Mouse (Mus musculus): ENCODE measurements around the gene Defb28. TPM values are rescaled to one million over a fixed set of nuclear protein-coding genes. Genes with fewer than 3 reads are reported as not detected.
A peak's percentile ranks its signal among the peaks of the same experiment; 100 is the strongest.

The Defb28 gene
- polyA plus RNA-seq, 1 experiment from 2014 or later, result not detected

DNA sequence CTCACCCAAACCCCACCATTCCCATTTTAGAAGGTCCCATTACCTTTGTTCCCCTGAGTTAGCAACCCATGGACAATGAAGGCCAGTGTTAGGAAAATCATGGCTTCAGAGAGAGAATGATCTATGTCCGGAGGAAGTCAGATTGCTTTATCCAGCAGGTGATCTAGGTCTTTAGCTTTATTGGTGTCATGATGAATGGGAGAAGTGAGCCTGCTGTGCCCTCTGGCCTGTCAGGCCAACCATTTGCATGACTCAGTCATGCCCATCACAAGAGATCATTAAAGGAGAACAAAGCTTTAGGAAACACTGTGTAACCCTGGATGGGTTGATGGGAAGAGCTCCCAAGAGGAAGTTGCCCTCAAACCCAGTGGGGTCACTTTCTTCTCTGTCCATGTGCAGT, 6.5 kb upstream of the Defb28 start, which contains the start of gene Defb26:
Defb26 (minus strand) TSS at position 101 of the 400 bp plus-strand sequence.
- Histone ChIP-seq H3K9me3 (replicated peaks) (no peaks in the 10 kb centered on the region), H3K4me2 (replicated peaks) (no peak within 1 kb of the TSS), H3K36me3 (no peaks in the 10 kb centered on the region), H3K27me3 (no peaks in the 10 kb centered on the region), H3K9ac (no peak within 1 kb of the TSS), H3K4me1 (no peaks in the 10 kb centered on the region), H3K4me3 (no peak within 1 kb of the TSS), H3K27ac (no peak within 1 kb of the TSS)
- WGBS, result 61% methylated on average over 1 of the region's 1 CpGs
- no peak for ATAC-seq (ENCODE audit: low FRiP score)

DNA sequence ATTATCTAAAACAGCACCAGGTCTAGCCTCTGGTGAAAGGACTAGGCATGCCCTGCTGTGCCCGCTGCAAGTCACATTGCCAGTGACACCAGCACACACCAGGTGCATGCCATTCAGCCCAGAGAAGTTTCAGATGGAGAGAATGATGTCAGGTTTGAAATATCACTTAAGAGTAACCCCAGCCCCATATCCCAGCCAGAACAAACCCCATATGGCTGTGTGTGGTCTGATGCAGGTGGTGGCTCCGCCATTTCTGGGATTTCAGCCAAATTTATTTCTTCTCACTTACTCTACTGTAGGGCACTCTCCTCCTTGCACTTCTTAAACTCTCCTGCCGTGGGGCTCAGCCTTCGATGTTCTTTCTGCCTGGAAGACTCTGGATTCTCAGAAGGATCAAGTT, 2.0 kb upstream of the Defb28 start:
- H3K27ac ChIP-seq, result no peak overlapping the region
- H3K9ac ChIP-seq, result no peak overlapping the region
- H3K27me3 ChIP-seq, result no peaks in the 10 kb centered on the region
- WGBS, result 74% methylated on average over 4 of the region's 4 CpGs
- H3K4me2 ChIP-seq (replicated peaks), result no peak overlapping the region
- H3K9me3 ChIP-seq (replicated peaks), result no peaks in the 10 kb centered on the region
- ATAC-seq (ENCODE audit: low FRiP score), result no peak
- H3K4me3 ChIP-seq, result no peak overlapping the region
- no peaks in the 10 kb centered on the region for H3K4me1 ChIP-seq
- H3K36me3 ChIP-seq, result no peaks in the 10 kb centered on the region

DNA sequence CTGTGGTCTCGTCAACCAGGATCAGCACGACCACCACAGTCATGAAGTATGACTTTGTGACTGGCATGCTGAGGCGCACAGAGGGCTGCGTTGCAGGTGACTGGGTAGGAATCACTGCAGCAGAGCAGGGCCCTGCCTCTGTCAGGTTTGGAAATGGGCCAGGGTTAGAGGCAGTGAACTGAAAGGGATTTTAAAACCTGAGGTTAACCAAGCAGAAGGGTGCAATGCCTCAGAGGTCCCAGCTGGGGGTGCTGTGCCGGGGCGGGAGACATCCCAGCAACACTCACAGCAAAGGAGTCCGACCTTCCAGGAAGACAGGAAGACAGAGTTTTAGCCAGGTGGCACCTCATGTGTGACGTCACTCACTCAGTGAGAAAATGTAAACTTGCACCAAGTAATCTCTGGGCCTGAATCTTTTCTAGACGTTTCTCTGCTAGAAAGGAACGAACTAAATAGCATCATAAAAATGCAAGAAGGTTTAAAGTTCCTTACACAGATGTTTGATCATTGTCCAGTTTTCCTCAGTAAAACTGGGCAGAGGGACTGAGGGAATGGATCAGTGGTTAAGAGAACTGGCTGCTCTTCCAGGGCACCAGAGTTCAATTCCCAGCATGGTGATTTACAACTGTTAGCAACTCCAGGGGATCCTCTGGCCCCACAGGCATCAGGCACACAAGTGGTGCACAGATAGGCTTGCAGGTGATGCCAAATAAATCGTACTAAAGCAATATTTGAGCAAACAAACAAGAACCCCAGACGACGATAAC, 22.1 kb downstream of the Defb28 start, which contains the start of gene Defb29:
Defb29 (minus strand) TSS at position 155 of the 767 bp plus-strand sequence.
- Histone ChIP-seq H3K9me3 (replicated peaks) (no peaks in the 10 kb centered on the region), H3K4me3 (no peak within 1 kb of the TSS), H3K36me3 (no peaks in the 10 kb centered on the region), H3K9ac (no peak within 1 kb of the TSS), H3K4me1 (no peaks in the 10 kb centered on the region), H3K27me3 (no peaks in the 10 kb centered on the region), H3K27ac (no peak within 1 kb of the TSS), H3K4me2 (replicated peaks) (no peak within 1 kb of the TSS)
- ATAC-seq (ENCODE audit: low FRiP score), result no peak
- WGBS, result 59% methylated on average over 13 of the region's 13 CpGs

DNA sequence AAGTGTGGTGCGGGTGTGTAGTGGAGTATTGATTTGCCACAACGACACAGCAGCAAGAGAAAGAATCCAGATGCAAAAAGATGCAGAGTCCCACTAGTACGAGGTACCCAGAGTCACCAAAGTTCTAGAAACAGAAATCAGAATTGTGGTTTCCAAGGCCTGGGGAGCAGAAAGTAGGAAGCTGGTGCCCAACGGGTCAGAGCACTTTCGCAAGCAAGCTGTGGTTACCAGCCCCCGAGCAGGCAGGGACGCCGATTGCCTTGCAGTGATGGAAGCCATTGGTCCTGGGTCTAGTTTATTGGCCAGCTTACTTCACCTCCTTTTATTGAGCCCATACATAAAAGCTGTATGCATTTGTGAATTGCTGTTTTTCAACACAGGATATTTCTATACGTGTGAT, 23.9 kb downstream of the Defb28 start:
- no peak overlapping the region for H3K4me3 ChIP-seq
- no peak overlapping the region for H3K27ac ChIP-seq
- no peak for ATAC-seq (ENCODE audit: low FRiP score)
- H3K9me3 ChIP-seq (replicated peaks), result no peaks in the 10 kb centered on the region
- no peak overlapping the region for H3K9ac ChIP-seq
- H3K4me2 ChIP-seq (replicated peaks), result no peak overlapping the region
- no peaks in the 10 kb centered on the region for H3K36me3 ChIP-seq
- H3K4me1 ChIP-seq, result no peaks in the 10 kb centered on the region
- 86% methylated on average over 9 of the region's 9 CpGs for WGBS
- H3K27me3 ChIP-seq, result no peaks in the 10 kb centered on the region

DNA sequence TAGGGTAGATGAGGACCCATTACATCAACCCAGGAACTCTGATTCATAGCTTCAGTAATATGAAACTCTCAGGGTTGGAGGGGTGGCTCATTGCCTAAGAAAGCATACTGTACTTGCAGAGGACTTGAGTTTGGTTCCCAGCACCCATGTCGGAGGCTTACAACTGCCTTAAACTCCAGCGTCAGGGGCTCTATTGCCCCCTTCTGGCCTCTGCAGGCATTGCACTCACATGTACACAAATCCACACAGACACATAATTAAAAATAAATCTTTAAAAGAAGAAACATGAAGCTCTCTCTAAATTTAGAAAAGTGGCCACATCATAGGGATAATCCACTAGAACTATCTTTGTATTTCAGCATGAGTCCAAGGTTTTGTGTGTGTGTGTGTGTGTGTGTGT, 24.8 kb downstream of the Defb28 start:
- Histone ChIP-seq H3K36me3 (no peaks in the 10 kb centered on the region), H3K4me2 (replicated peaks) (no peak overlapping the region), H3K27ac (no peak overlapping the region), H3K4me3 (no peak overlapping the region), H3K27me3 (no peaks in the 10 kb centered on the region), H3K9ac (no peak overlapping the region), H3K9me3 (replicated peaks) (no peaks in the 10 kb centered on the region), H3K4me1 (no peaks in the 10 kb centered on the region)
- 81% methylated on average over 2 of the region's 2 CpGs for WGBS
- ATAC-seq (ENCODE audit: low FRiP score), result no peak

DNA sequence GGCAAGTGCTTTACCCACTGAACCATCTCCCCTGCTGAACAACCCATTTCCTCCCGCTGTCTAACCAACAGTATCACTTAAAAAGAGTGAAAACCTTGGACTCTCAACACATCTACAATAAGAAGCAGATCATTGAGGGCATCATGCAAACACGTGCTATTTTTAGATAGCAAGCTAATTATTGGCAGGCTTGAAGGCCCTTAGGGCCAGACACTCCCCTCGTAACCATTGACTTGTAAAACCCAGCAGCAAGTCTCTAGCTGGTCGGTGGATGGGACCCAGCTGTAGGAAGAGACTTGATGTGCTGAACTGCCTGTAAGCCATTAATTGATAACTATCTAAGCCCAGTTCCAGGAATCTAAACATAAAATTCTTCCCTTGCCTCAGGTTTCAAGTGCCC, 25.4 kb downstream of the Defb28 start:
- no peaks in the 10 kb centered on the region for H3K4me1 ChIP-seq
- H3K36me3 ChIP-seq, result no peaks in the 10 kb centered on the region
- no peak overlapping the region for H3K4me3 ChIP-seq
- H3K27ac ChIP-seq, result no peak overlapping the region
- 79% methylated on average over 4 of the region's 4 CpGs for WGBS
- no peak overlapping the region for H3K4me2 ChIP-seq (replicated peaks)
- H3K9me3 ChIP-seq (replicated peaks), result no peaks in the 10 kb centered on the region
- no peaks in the 10 kb centered on the region for H3K27me3 ChIP-seq
- no peak overlapping the region for H3K9ac ChIP-seq
- ATAC-seq (ENCODE audit: low FRiP score), result no peak

DNA sequence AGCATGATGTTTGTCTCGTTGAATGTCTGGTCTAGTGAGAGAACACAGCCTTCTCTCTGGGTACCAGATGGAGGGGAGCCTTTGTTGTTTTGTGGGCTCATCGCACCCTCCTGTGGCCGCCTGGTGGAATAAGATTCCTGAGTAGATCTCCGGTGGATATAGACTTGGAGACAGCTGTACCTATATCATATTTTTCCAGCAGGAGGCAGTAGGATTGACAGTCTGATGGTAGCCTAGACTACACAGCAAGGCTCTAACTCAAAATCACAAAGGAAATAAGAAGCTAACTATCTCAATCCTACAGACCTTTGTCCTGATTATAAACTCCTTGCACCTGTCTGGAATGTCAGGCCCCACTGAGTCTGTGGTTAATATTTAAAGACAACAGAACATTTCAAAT, 26.6 kb downstream of the Defb28 start:
- Histone ChIP-seq H3K9me3 (replicated peaks) (no peaks in the 10 kb centered on the region), H3K4me2 (replicated peaks) (no peak overlapping the region), H3K9ac (no peak overlapping the region), H3K27me3 (no peaks in the 10 kb centered on the region), H3K4me3 (no peak overlapping the region), H3K4me1 (no peaks in the 10 kb centered on the region), H3K27ac (no peak overlapping the region), H3K36me3 (no peaks in the 10 kb centered on the region)
- ATAC-seq (ENCODE audit: low FRiP score), result no peak
- 26% methylated on average over 4 of the region's 4 CpGs for WGBS

DNA sequence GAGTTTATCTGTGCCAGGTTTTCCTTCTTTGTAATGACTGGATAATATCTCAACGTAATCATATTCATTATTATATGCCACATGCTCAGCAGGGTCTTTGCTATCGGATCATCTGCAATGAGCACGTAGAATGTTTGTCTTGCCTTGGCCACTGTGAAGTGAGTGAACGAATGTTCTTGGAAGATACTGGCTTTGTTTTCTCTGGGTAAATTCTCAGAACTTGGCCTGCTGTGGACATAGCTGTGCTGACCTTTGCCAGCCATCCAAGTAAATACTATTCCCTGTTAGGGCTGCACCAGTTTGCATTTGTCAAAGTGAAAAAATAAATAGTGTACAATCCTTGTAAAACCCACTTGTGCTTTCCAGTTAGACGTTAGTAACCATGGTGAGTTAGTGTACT, 30.1 kb downstream of the Defb28 start:
- Histone ChIP-seq H3K4me1 (no peaks in the 10 kb centered on the region), H3K27me3 (no peaks in the 10 kb centered on the region), H3K4me2 (replicated peaks) (no peak overlapping the region), H3K9ac (no peak overlapping the region), H3K9me3 (replicated peaks) (no peaks in the 10 kb centered on the region), H3K36me3 (no peaks in the 10 kb centered on the region), H3K27ac (no peak overlapping the region), H3K4me3 (no peak overlapping the region)
- WGBS, result 76% methylated on average over 5 of the region's 5 CpGs
- ATAC-seq (ENCODE audit: low FRiP score), result no peak

DNA sequence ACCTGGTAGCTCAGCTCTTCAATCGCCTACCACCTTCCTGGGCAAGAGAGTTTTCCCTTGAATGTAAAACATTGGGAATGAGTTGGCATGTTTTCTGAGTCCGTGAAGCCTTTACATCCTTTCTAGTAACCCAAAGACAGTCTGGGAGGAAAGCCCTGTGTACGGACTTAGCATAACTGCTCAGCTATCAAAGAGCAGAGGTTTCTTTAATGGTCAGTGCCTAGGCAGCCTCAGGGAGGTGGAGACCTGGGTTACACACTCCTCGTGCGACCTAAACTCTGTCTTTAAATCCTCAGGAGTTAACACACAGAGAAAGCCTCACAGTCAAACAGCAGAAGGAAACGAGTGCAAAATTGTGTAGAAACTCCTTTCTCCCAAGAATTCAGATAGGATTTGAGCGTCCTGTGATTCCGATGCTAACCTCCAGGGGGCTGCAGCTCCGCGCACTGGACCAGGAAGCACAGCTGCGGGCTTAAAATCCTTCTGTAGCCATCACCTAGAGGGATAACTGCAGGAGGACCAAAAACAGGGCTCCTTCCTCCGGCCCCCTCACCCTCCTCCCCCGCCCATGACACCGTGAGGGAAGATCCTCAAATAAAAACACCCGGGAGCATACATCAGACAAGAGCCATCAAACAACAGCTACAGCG, 35.8 kb downstream of the Defb28 start:
- no peak overlapping the region for H3K4me3 ChIP-seq
- 15% methylated on average over 16 of the region's 16 CpGs for WGBS
- no peaks in the 10 kb centered on the region for H3K27me3 ChIP-seq
- H3K4me1 ChIP-seq, result no peaks in the 10 kb centered on the region
- no peak overlapping the region for H3K27ac ChIP-seq
- no peaks in the 10 kb centered on the region for H3K9me3 ChIP-seq (replicated peaks)
- ATAC-seq (ENCODE audit: low FRiP score), result no peak
- peak overlapping the region; percentile 37 for H3K4me2 ChIP-seq (replicated peaks)
- no peak overlapping the region for H3K9ac ChIP-seq
- no peaks in the 10 kb centered on the region for H3K36me3 ChIP-seq

DNA sequence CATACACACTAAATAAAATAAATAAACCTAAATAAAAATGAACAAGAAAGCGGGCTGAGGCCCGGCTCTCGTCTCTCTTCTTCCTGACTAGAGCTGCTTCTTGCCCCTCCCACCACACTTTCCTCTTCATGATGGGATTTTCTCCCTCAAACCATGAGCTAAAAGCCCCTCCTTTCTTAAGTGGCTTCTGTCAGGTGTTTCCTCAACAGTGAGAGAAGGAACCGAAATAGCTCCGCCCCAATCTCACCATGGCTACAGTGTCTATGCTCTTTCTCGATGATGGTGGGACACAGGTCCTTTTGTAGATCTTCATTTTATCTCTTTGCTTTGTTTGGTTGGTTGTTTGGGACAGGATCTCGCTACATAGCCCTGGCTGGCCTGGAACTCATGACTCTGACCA, 38.6 kb downstream of the Defb28 start:
- no peak overlapping the region for H3K4me2 ChIP-seq (replicated peaks)
- no peaks in the 10 kb centered on the region for H3K9me3 ChIP-seq (replicated peaks)
- H3K9ac ChIP-seq, result no peak overlapping the region
- H3K4me3 ChIP-seq, result no peak overlapping the region
- no peak for ATAC-seq (ENCODE audit: low FRiP score)
- no peak overlapping the region for H3K27ac ChIP-seq
- H3K27me3 ChIP-seq, result no peaks in the 10 kb centered on the region
- 90% methylated on average over 7 of the region's 7 CpGs for WGBS
- no peaks in the 10 kb centered on the region for H3K4me1 ChIP-seq
- no peaks in the 10 kb centered on the region for H3K36me3 ChIP-seq

DNA sequence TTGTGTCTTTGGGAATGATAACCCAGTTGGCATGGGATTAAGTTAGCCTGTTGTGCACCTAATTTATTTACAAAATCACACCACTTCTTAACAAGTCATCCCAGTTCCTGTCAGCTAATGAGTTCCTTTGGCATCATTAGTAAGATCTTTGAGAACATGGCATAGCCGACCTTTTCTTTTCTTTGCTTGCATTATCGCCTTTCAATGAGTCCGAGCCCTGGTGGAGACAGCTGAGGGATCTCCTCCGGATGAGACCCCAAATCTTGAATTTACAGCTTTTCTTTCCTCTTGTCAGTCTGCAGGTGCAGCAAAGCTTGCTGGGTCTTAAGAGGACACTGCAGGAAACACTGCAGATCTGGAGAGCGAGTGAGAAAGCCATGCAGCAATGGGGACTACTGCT, 51.0 kb downstream of the Defb28 start, which contains the start of gene Gm17416:
Gm17416 (plus strand) TSS at position 301 of the 400 bp plus-strand sequence.
- H3K4me2 ChIP-seq (replicated peaks), result no peak within 1 kb of the TSS
- no peak within 1 kb of the TSS for H3K9ac ChIP-seq
- 89% methylated on average over 5 of the region's 5 CpGs for WGBS
- no peaks in the 10 kb centered on the region for H3K27me3 ChIP-seq
- H3K36me3 ChIP-seq, result no peaks in the 10 kb centered on the region
- no peaks in the 10 kb centered on the region for H3K4me1 ChIP-seq
- no peak within 1 kb of the TSS for H3K27ac ChIP-seq
- H3K4me3 ChIP-seq, result no peak within 1 kb of the TSS
- no peaks in the 10 kb centered on the region for H3K9me3 ChIP-seq (replicated peaks)
- no peak for ATAC-seq (ENCODE audit: low FRiP score)

DNA sequence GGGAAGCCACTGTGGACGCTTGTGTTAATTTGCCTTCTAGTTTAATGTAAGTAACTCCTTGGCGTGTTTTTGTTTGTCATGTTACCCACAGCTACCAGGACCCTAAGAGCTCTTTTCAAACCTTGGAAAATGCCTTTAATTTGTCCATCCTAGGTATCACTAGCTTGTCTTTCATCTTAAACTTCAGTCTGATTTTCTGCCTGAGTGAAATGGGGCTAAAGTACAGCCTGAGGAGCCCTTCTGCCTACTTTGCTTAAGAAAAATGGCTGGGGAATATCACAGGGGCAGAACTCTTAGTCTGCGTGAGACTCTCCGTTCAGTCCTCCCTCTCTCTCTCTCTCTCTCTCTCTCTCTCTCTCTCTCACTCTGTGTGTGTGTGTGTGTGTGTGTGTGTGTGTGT, 51.8 kb downstream of the Defb28 start:
- Histone ChIP-seq H3K36me3 (no peaks in the 10 kb centered on the region), H3K9me3 (replicated peaks) (no peaks in the 10 kb centered on the region), H3K4me3 (no peak overlapping the region), H3K9ac (no peak overlapping the region), H3K4me2 (replicated peaks) (no peak overlapping the region), H3K27me3 (no peaks in the 10 kb centered on the region), H3K4me1 (no peaks in the 10 kb centered on the region), H3K27ac (no peak overlapping the region)
- ATAC-seq (ENCODE audit: low FRiP score), result no peak
- 78% methylated on average over 4 of the region's 4 CpGs for WGBS

DNA sequence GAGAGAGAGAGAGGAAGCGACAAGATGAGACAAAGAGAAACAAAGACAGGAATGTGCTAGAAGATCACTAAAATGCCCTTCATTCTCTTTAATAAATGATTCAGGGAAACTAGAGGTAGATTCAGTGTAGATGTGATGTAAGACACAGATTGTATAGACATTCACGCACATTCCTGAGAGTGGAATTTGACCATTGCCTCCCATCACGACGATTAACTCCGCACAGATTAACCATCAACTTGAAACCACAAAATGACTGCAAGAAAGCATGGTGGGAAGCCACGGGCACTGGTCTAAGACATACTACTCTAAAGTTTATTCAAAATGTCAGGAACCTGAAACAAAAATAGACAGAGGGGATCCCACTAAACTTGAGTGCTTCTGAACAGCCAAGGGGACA, 52.3 kb downstream of the Defb28 start:
- ATAC-seq (ENCODE audit: low FRiP score), result no peak

More for the DNA sequence above, 52.3 kb downstream of the Defb28 start:
- Histone ChIP-seq H3K9me3 (replicated peaks) (no peaks in the 10 kb centered on the region), H3K27me3 (no peaks in the 10 kb centered on the region), H3K36me3 (no peaks in the 10 kb centered on the region), H3K4me1 (no peaks in the 10 kb centered on the region), H3K27ac (no peak overlapping the region), H3K4me3 (no peak overlapping the region), H3K9ac (no peak overlapping the region), H3K4me2 (replicated peaks) (no peak overlapping the region)
- 82% methylated on average over 5 of the region's 6 CpGs for WGBS

Data from hindbrain, embryonic 12.5 days (tissue).